Mouse (Mus musculus) liver, embryonic 14.5 days (tissue): Measurements from ENCODE around the gene 4933411K16Rik.

ENCODE experiments used
- CTCF ChIP-seq: IDR thresholded peaks from 2 replicates; pipeline ENCODE4 v1.5.1; 2016; ENCODE audit warnings: antibody characterized with exemption, low read depth, control low read depth
- EP300 ChIP-seq: IDR thresholded peaks from 2 replicates; pipeline ENCODE4 v1.6.1; 2016; ENCODE audit warnings: antibody characterized with exemption, low read depth

GRCm38 (mm10) chr19:42078566-42078965 lies 26.5 kb downstream of the 4933411K16Rik start:
- TF ChIP-seq EP300 (no peak), CTCF (no peak)
